Mouse (Mus musculus): ENCODE measurements at regions not wholly inside any gene's neighbourhood (a gene's known extent, or its start where the extent isn't known, plus 50 kb on each side); places are given as distances from the start of the nearest gene placed in this dataset.

- no peak for DNase-seq
Observed at GRCm38 (mm10) chr1:120911962-120912670, 309.9 kb downstream of the En1 start.

- no peak for DNase-seq
Observed at GRCm38 (mm10) chr1:120921540-120921939, 319.3 kb downstream of the En1 start.

GRCm38 (mm10) chr1:120925271-120925670 is 323.1 kb downstream of the En1 start:
- no peak for DNase-seq

- no peak for DNase-seq
Observed at GRCm38 (mm10) chr1:120930141-120930540, 327.9 kb downstream of the En1 start.

- no peak for DNase-seq
Observed at GRCm38 (mm10) chr1:120935321-120935720, 333.1 kb downstream of the En1 start.

GRCm38 (mm10) chr1:120943711-120944110 is 341.5 kb downstream of the En1 start:
- no peak for DNase-seq

- DNase-seq, result no peak
Observed at GRCm38 (mm10) chr1:120946349-120946748, 344.1 kb downstream of the En1 start.

GRCm38 (mm10) chr1:120961235-120961634 is 359.0 kb downstream of the En1 start:
- DNase-seq, result no peak

- no peak for DNase-seq
Observed at GRCm38 (mm10) chr1:120961984-120962383, 359.8 kb downstream of the En1 start.

- no peak for DNase-seq
Observed at GRCm38 (mm10) chr1:120963477-120964178, 361.4 kb downstream of the En1 start.

- DNase-seq, result peak; percentile 5 to 9
Observed at GRCm38 (mm10) chr1:120964179-120964517, 361.9 kb downstream of the En1 start.

GRCm38 (mm10) chr1:120966132-120966531 is 363.9 kb downstream of the En1 start:
- no peak for DNase-seq

GRCm38 (mm10) chr1:120974661-120975060 is 357.7 kb downstream of the Insig2 start:
- no peak for DNase-seq

- no peak for DNase-seq
Observed at GRCm38 (mm10) chr1:121004535-121004934, 327.9 kb downstream of the Insig2 start.

- DNase-seq, result no peak
Observed at GRCm38 (mm10) chr1:121005198-121005597, 327.2 kb downstream of the Insig2 start.

GRCm38 (mm10) chr1:121012126-121012525 is 320.3 kb downstream of the Insig2 start:
- DNase-seq, result no peak

GRCm38 (mm10) chr1:121013839-121014503 is 318.4 kb downstream of the Insig2 start:
- no peak for DNase-seq

- DNase-seq, result no peak
Observed at GRCm38 (mm10) chr1:121029375-121029774, 303.0 kb downstream of the Insig2 start.

- no peak for DNase-seq
Observed at GRCm38 (mm10) chr1:121034761-121035393, 297.5 kb downstream of the Insig2 start.

- no peak for DNase-seq
Observed at GRCm38 (mm10) chr1:121046581-121046980, 285.8 kb downstream of the Insig2 start.

- peak; percentile 22 to 46 for DNase-seq
Observed at GRCm38 (mm10) chr1:121047406-121047805, 285.0 kb downstream of the Insig2 start.

- DNase-seq, result no peak
Observed at GRCm38 (mm10) chr1:121049684-121050083, 282.7 kb downstream of the Insig2 start.
